ENCODE assay signal across 9 mouse cellular contexts in genomic region chr4:133050837-133051549, GRCm38 (mm10). TPM values are rescaled to one million over a fixed set of nuclear protein-coding genes. Genes with fewer than 3 reads are reported as not detected.
A peak's percentile ranks its signal among the peaks of the same experiment; 100 is the strongest.
DNase-seq lines count a peak whose midpoint lies in the region; ATAC-seq and TF ChIP-seq lines count a peak whose summit lies in the region.
"Had no signal": no experiment of that assay in that cellular context is flagged by ENCODE, and none has a peak within 500 bp of the region (broad histone marks: within the 10 kb centered on the region; RNA-seq: fewer than 3 reads in every experiment).

No protein-coding gene starts in this region.

- WGBS in limb, embryonic 13.5 days, result 83% methylated on average over 6 of the region's 6 CpGs
- 86% methylated on average over 6 of the region's 6 CpGs for WGBS in stomach, postnatal 0 days

- no peak for DNase-seq in gastrocnemius, adult 2 months
- no peak for DNase-seq in gastrocnemius, postnatal 14 days
- peak; percentile 24 to 26 for DNase-seq in spleen, postnatal 36 days (ENCODE audit: low spot score in 2 of 2)
- DNase-seq in spleen, adult 12 weeks (ENCODE audit: low spot score), result no peak
- no peak for DNase-seq in stomach, postnatal 0 days (ENCODE audit: low spot score)
- DNase-seq in adrenal gland, postnatal 4 days (ENCODE audit: low spot score in 2 of 2), result no peak
- DNase-seq in retina, postnatal 1 day, result no peak

- peaks cover 100% of the 10 kb centered on the region for H3K4me1 ChIP-seq in limb, embryonic 13.5 days
- H3K4me1 ChIP-seq in stomach, postnatal 0 days (replicated peaks; ENCODE audit: control insufficient read depth, insufficient read depth), result peaks cover 35% of the 10 kb centered on the region

- peak overlapping the region; percentile 58 for H3K9ac ChIP-seq in limb, embryonic 13.5 days
- 0 out of 2 replicates have a peak overlapping the region, but pooled peaks have one; percentile 9 for H3K9ac ChIP-seq in stomach, postnatal 0 days (ENCODE audit: low read length)

- peak overlapping the region; percentile 53 for H3K4me2 ChIP-seq in limb, embryonic 13.5 days (replicated peaks)
- no peak overlapping the region for H3K4me2 ChIP-seq in stomach, postnatal 0 days (replicated peaks; ENCODE audit: low read depth)

- intact Hi-C loops in gastrocnemius, adult 2 months (cut with DNase I), result no loop called here
- intact Hi-C loops in gastrocnemius, postnatal 14 days (cut with DNase I; ENCODE audit: low total_unique reads), result no loop called here

- peaks cover 20% of the 10 kb centered on the region for H3K36me3 ChIP-seq in limb, embryonic 13.5 days
- 0 out of 2 replicates have a peak, but pooled peaks cover 2% of the 10 kb centered on the region for H3K36me3 ChIP-seq in stomach, postnatal 0 days (ENCODE audit: control insufficient read depth, insufficient read depth, low read length)

- no peak for ATAC-seq in limb, embryonic 13.5 days (ENCODE audit: low FRiP score, low read depth)
- ATAC-seq in stomach, postnatal 0 days (ENCODE audit: low FRiP score, low TSS enrichment), result no peak

- H3K27ac ChIP-seq in gastrocnemius, adult 2 months, result peak overlapping the region; percentile 94
- H3K27ac ChIP-seq in limb, embryonic 13.5 days, result peak overlapping the region; percentile 88
- H3K27ac ChIP-seq in stomach, postnatal 0 days (replicated peaks), result 0 out of 2 replicates have a peak overlapping the region, but pooled peaks have one; percentile 53
- H3K27ac ChIP-seq: macrophage had no signal

- no peaks in the 10 kb centered on the region for H3K9me3 ChIP-seq in limb, embryonic 13.5 days
- no peaks in the 10 kb centered on the region for H3K9me3 ChIP-seq in stomach, postnatal 0 days (ENCODE audit: control insufficient read depth, low read length)

- no peaks in the 10 kb centered on the region for H3K27me3 ChIP-seq in limb, embryonic 13.5 days
- H3K27me3 ChIP-seq in stomach, postnatal 0 days (ENCODE audit: control insufficient read depth, insufficient read depth, low read length), result no peaks in the 10 kb centered on the region

- TF ChIP-seq CTCF in gastrocnemius, adult 2 months (IDR thresholded peaks at IDR 0.05), result no peak
- no peak for TF ChIP-seq CTCF in stomach, postnatal 0 days (IDR thresholded peaks at IDR 0.05; ENCODE audit: low read depth)

- peak overlapping the region; percentile 38 for H3K4me3 ChIP-seq in gastrocnemius, adult 2 months
- no peak overlapping the region for H3K4me3 ChIP-seq in limb, embryonic 13.5 days
- no peak overlapping the region for H3K4me3 ChIP-seq in stomach, postnatal 0 days (ENCODE audit: low read depth, low read length)

- no peak for TF ChIP-seq EP300 in stomach, postnatal 0 days (optimal IDR thresholded peaks at IDR 0.05)

RNA-seq across cellular contexts. Expression of gene Ahdc1, which starts 39.9 kb away (rescaled TPM):
- total RNA-seq in gastrocnemius, adult 2 months (2021), result 10 to 100 TPM; 30.2 to 55.1 TPM
- total RNA-seq in gastrocnemius, postnatal 14 days (2021), result 10 to 100 TPM; 37.1 to 56.1 TPM
- 11.3 and 11.5 TPM in 2 replicates for polyA plus RNA-seq in limb, embryonic 13.5 days (2015; fragmentation: Nextera tagmentation; extraction: Ambion mirVana)
- polyA plus RNA-seq in stomach, postnatal 0 days (2015; fragmentation: Nextera tagmentation; extraction: Ambion mirVana), result 2.8 and 3.2 TPM in 2 replicates
- total RNA-seq in adrenal gland, postnatal 4 days (2021), result 10 to 100 TPM; 92.5 to 98.7 TPM

Comparison
In these comparisons a context has a peak if more than half of its experiments do, and no peak if none do; other contexts are left out.
1. DNase-seq: peak in spleen, postnatal 36 days (2 of 2); none in gastrocnemius, adult 2 months (single experiment), gastrocnemius, postnatal 14 days (single experiment), spleen, adult 12 weeks (single experiment), stomach, postnatal 0 days (single experiment), adrenal gland, postnatal 4 days (0 of 2) and retina, postnatal 1 day (single experiment).
2. Peak in every context shown above with its lines, with median percentiles within 50 percentile points of each other: H3K27ac ChIP-seq.